Mouse (Mus musculus): ENCODE data around the gene Ddb1. TPM values are rescaled to one million over a fixed set of nuclear protein-coding genes. Genes with fewer than 3 reads are reported as not detected.

Gene Ddb1
- polyA plus RNA-seq, 1 experiment = 545 TPM

- Histone ChIP-seq H3K4me1 (ENCODE audit: control insufficient read depth, insufficient read depth, low read length) (no peaks in the 10 kb centered on the region), H3K4me3 (ENCODE audit: insufficient read depth, low read length) (no peak overlapping the region), H3K27ac (ENCODE audit: insufficient read depth, low read length) (no peak overlapping the region)
- no peak for TF ChIP-seq POLR2A (IDR thresholded peaks at IDR 0.05; ENCODE audit: low read depth, low read length)
- TF ChIP-seq CTCF (IDR thresholded peaks at IDR 0.05; ENCODE audit: borderline replicate concordance, insufficient read depth, low read length) = no peak
Observed at GRCm38 (mm10) chr19:10673275-10673674, 68.1 kb downstream of the Ddb1 start.

GRCm38 (mm10) chr19:10676656-10677055, 71.5 kb downstream of the Ddb1 start:
- no peak overlapping the region for H3K4me3 ChIP-seq (ENCODE audit: insufficient read depth, low read length)
- H3K4me1 ChIP-seq (ENCODE audit: control insufficient read depth, insufficient read depth, low read length) = no peaks in the 10 kb centered on the region
- H3K27ac ChIP-seq (ENCODE audit: insufficient read depth, low read length) = no peak overlapping the region
- no peak for TF ChIP-seq CTCF (IDR thresholded peaks at IDR 0.05; ENCODE audit: borderline replicate concordance, insufficient read depth, low read length)
- TF ChIP-seq POLR2A (IDR thresholded peaks at IDR 0.05; ENCODE audit: low read depth, low read length) = no peak

GRCm38 (mm10) chr19:10677915-10678771, 73.0 kb downstream of the Ddb1 start, which contains the start of gene Pga5:
TSS of gene Pga5 (minus strand) at chr19:10678071.
- TF ChIP-seq POLR2A (IDR thresholded peaks at IDR 0.05; ENCODE audit: low read depth, low read length) (no peak), CTCF (IDR thresholded peaks at IDR 0.05; ENCODE audit: borderline replicate concordance, insufficient read depth, low read length) (peak; percentile 81)
- Histone ChIP-seq H3K27ac (ENCODE audit: insufficient read depth, low read length) (no peak within 1 kb of the TSS), H3K4me3 (ENCODE audit: insufficient read depth, low read length) (no peak within 1 kb of the TSS), H3K4me1 (ENCODE audit: control insufficient read depth, insufficient read depth, low read length) (no peaks in the 10 kb centered on the region)

GRCm38 (mm10) chr19:10678772-10679067, 73.6 kb downstream of the Ddb1 start:
- Histone ChIP-seq H3K4me3 (ENCODE audit: insufficient read depth, low read length) (no peak overlapping the region), H3K27ac (ENCODE audit: insufficient read depth, low read length) (no peak overlapping the region), H3K4me1 (ENCODE audit: control insufficient read depth, insufficient read depth, low read length) (no peaks in the 10 kb centered on the region)
- TF ChIP-seq POLR2A (IDR thresholded peaks at IDR 0.05; ENCODE audit: low read depth, low read length) = no peak
- TF ChIP-seq CTCF (IDR thresholded peaks at IDR 0.05; ENCODE audit: borderline replicate concordance, insufficient read depth, low read length) = no peak

Other genes with a start within 250 kb of the Ddb1 start
- 0.35 and 0.38 TPM in 2 replicates for gene Syt7, start 216.2 kb upstream of the Ddb1 start, polyA plus RNA-seq (2011; ENCODE audit: insufficient read length, low read depth, missing spikeins)
- not detected in 2 replicates for gene Lrrc10b, start 147.9 kb upstream of the Ddb1 start, polyA plus RNA-seq (2011; ENCODE audit: insufficient read length, low read depth, missing spikeins)
- gene Ppp1r32, start 122.4 kb upstream of the Ddb1 start, polyA plus RNA-seq (2011; ENCODE audit: insufficient read length, low read depth, missing spikeins) = not detected in 2 replicates
- 50.6 and 70.6 TPM in 2 replicates for gene Cpsf7, start 80.1 kb upstream of the Ddb1 start, polyA plus RNA-seq (2011; ENCODE audit: insufficient read length, low read depth, missing spikeins)
- gene Sdhaf2, start 79.2 kb upstream of the Ddb1 start, polyA plus RNA-seq (2011; ENCODE audit: insufficient read length, low read depth, missing spikeins) = 53.1 and 66.4 TPM in 2 replicates
- 13.0 and 15.6 TPM in 2 replicates for gene Tmem216, start 49.1 kb upstream of the Ddb1 start, polyA plus RNA-seq (2011; ENCODE audit: insufficient read length, low read depth, missing spikeins)
- gene Cyb561a3, start 28.2 kb upstream of the Ddb1 start, polyA plus RNA-seq (2011; ENCODE audit: insufficient read length, low read depth, missing spikeins) = 19.7 and 20.5 TPM in 2 replicates
- 21.1 and 22.8 TPM in 2 replicates for gene Tmem138, start 28.0 kb upstream of the Ddb1 start, polyA plus RNA-seq (2011; ENCODE audit: insufficient read length, low read depth, missing spikeins)
- 19.8 and 24.0 TPM in 2 replicates for gene Tkfc, start 327 bp downstream of the Ddb1 start, polyA plus RNA-seq (2011; ENCODE audit: insufficient read length, low read depth, missing spikeins)
- 0.70 and 1.1 TPM in 2 replicates for gene Vwce, start 28.9 kb downstream of the Ddb1 start, polyA plus RNA-seq (2011; ENCODE audit: insufficient read length, low read depth, missing spikeins)
- not detected in 2 replicates for gene Pga5, start 72.7 kb downstream of the Ddb1 start, polyA plus RNA-seq (2011; ENCODE audit: insufficient read length, low read depth, missing spikeins)
- gene Vps37c, start 83.4 kb downstream of the Ddb1 start, polyA plus RNA-seq (2011; ENCODE audit: insufficient read length, low read depth, missing spikeins) = 14.8 and 18.0 TPM in 2 replicates
- not detected in 2 replicates for gene Cd5, start 133.7 kb downstream of the Ddb1 start, polyA plus RNA-seq (2011; ENCODE audit: insufficient read length, low read depth, missing spikeins)
- gene Cd6, start 224.7 kb downstream of the Ddb1 start, polyA plus RNA-seq (2011; ENCODE audit: insufficient read length, low read depth, missing spikeins) = not detected in 2 replicates
- gene Slc15a3, start 234.4 kb downstream of the Ddb1 start, polyA plus RNA-seq (2011; ENCODE audit: insufficient read length, low read depth, missing spikeins) = 0.53 and 2.1 TPM in 2 replicates